Mouse (Mus musculus) macrophage (primary cell): Measurements from ENCODE around the gene Sorcs2. TPM values are rescaled to one million over a fixed set of nuclear protein-coding genes. Genes with fewer than 3 reads are reported as not detected.

ENCODE experiments used
- H3K27ac ChIP-seq: fragments of 350-480 bp; formaldehyde crosslinking; 2 replicates; pipeline ENCODE4 v1.9.0; 2021
- H3K36me3 ChIP-seq: fragments of 350-480 bp; formaldehyde crosslinking; 2 replicates; pipeline ENCODE4 v1.9.0; 2021; ENCODE audit errors: inconsistent target
- H3K4me3 ChIP-seq: fragments of 350-480 bp; formaldehyde crosslinking; 2 replicates; pipeline ENCODE4 v1.9.0; 2021; ENCODE audit errors: inconsistent target
- H3K79me2 ChIP-seq: fragments of 350-480 bp; formaldehyde crosslinking; 2 replicates; pipeline ENCODE4 v1.9.0; 2021; ENCODE audit errors: inconsistent target
- WGBS: methylation state at CpG from one replicate; pipeline ENCODE4 v1.1.7; 2026; ENCODE audit warnings: inconsistent platforms; ENCODE audit not compliant: missing documents; 5-methylcytosine and 5-hydroxymethylcytosine counted together
- polyA plus RNA-seq: library from polyadenylated mRNA; stranded (reverse); fragments of 250-400 nt; gene quantifications from 3 replicates; pipeline ENCODE4 v1.2.4, GENCODE M21; 2018; ENCODE audit warnings: inconsistent platforms

The Sorcs2 gene
- polyA plus RNA-seq, 1 experiment from 2014 or later, result not detected

DNA sequence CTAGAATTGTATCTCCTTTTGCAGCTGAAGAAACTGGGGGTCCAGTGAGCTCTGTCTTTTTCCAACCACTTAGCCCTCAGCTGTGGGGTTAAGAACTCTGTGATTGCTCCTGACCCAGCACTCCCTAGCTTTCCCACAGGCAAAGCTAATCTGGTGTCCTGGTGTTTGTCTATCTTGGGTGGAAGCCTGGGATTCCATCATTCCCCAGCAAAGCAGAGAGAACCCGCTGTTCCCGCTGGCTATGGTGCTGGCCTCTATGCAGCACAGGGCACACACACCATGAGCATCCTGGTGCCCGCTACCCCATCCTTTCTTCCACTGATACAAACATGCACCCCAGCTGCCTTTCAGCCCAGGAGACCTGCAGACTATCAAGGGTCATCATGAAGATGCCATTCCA, 42.3 kb downstream of the Sorcs2 start:
- 100% methylated on average over 3 of the region's 3 CpGs for WGBS
- no peak overlapping the region for H3K27ac ChIP-seq
- no peaks in the 10 kb centered on the region for H3K79me2 ChIP-seq
- H3K4me3 ChIP-seq, result no peak overlapping the region
- no peaks in the 10 kb centered on the region for H3K36me3 ChIP-seq

DNA sequence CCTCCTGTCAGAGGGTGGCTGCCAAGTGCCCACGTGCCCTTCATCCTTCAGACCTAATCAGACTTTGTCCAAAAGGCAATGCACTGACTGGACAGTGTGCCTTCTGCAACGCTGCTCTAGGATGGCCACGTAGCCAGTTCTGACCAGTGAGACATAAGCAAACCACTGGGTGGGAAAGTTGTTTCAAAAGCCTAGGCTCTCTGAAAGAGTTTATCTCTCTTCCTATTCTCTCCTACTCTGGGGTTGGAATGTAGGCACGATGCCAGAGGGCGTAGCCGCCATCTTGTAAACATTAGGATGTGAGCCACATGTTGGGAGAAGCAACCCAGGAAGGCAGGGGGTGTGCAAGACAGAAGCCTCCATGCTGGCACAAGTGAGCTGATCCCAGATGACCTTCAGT, 44.3 kb downstream of the Sorcs2 start:
- WGBS, result 91% methylated on average over 6 of the region's 6 CpGs
- no peaks in the 10 kb centered on the region for H3K36me3 ChIP-seq

GRCm38 (mm10) chr5:36353194-36353593, 44.7 kb downstream of the Sorcs2 start:
- no peaks in the 10 kb centered on the region for H3K79me2 ChIP-seq
- no peaks in the 10 kb centered on the region for H3K36me3 ChIP-seq
- WGBS, result 63% methylated on average over 2 of the region's 2 CpGs
- no peak overlapping the region for H3K27ac ChIP-seq
- no peak overlapping the region for H3K4me3 ChIP-seq

More for the DNA sequence above, 44.3 kb downstream of the Sorcs2 start:
- no peaks in the 10 kb centered on the region for H3K79me2 ChIP-seq
- no peak overlapping the region for H3K4me3 ChIP-seq
- no peak overlapping the region for H3K27ac ChIP-seq

DNA sequence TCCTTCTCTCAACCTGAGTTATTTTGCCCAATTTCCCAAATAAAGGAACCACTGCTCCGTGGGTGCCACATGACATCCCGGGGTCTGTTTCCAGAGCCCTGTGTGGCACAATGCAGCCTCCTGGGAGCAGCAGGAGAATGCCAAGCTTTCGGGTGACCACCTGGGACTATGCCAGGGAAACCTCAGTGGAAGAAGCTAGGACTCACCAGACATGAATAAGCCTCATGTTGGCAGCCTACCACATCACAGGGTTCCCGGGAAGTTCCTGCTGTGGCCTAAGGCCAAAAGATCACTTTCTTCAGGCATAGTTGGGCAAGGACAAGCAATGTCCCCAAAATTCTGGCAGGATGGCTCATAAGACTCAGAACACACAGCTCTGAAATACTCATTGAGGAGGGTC, 51.2 kb downstream of the Sorcs2 start:
- no peaks in the 10 kb centered on the region for H3K36me3 ChIP-seq
- no peaks in the 10 kb centered on the region for H3K79me2 ChIP-seq
- H3K27ac ChIP-seq, result no peak overlapping the region
- no peak overlapping the region for H3K4me3 ChIP-seq
- 89% methylated on average over 4 of the region's 4 CpGs for WGBS

DNA sequence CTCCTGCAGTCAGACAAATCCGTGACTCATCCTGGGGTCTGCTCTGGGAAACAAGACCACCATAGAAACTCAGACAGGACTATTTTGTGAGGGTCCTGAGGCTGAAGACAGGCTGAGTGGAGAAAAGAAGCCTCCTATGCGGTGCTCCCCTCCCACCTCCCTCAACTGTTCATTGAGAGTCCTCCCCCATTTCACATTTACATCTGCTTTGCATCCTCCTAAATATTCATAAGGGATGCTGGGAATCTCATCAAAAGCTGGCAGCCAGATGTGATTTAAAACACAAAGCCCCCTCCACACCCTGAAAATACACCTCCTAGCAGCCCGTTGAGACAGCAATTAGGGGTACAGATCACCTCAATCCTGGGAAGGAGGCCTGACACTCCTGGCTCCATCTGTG, 58.7 kb downstream of the Sorcs2 start:
- H3K36me3 ChIP-seq, result no peaks in the 10 kb centered on the region
- no peaks in the 10 kb centered on the region for H3K79me2 ChIP-seq
- no peak overlapping the region for H3K27ac ChIP-seq
- WGBS, result 81% methylated on average over 3 of the region's 3 CpGs
- no peak overlapping the region for H3K4me3 ChIP-seq

DNA sequence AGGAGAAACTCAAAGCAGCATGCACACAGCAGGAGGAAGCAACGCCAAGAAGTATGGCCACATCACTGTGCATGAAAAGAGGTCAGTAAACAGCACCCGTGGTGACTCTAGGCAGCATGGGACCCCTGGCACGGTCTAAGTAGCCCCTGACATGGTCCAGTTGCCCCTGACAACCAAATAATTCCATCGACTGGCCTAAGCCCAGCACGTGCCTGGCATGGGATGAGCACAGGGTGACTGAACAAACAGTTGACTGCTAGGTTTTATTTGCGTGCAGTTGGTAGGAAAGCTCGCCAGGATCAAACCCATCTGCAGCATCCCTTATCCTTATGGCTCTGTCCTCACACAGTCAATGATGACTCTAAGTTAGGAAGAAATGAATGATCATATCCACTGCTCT, 61.7 kb downstream of the Sorcs2 start:
- H3K4me3 ChIP-seq, result no peak overlapping the region
- H3K27ac ChIP-seq, result no peak overlapping the region
- no peaks in the 10 kb centered on the region for H3K79me2 ChIP-seq
- H3K36me3 ChIP-seq, result no peaks in the 10 kb centered on the region
- WGBS, result 81% methylated on average over 7 of the region's 7 CpGs

DNA sequence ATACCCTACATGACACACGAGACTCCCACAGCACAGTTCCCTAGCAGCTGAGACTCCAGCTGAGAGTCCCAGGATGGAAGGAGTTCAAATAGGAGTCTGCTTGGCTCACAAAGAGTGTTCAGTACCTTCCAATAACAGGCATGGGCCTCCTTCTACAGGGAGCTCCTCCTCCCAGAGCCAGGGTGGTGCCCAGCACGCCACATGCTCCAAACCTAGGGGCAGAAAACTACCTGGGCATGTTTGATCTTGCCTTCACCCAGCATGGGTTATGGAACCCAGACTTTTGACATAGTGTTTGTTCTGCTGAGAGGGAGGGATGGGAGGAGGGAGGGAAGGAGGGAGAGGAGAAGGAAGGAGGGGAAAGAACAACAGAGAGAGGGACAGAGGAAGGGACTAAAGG, 62.3 kb downstream of the Sorcs2 start:
- Histone ChIP-seq H3K27ac (no peak overlapping the region), H3K79me2 (no peaks in the 10 kb centered on the region), H3K36me3 (no peaks in the 10 kb centered on the region), H3K4me3 (no peak overlapping the region)
- 82% methylated on average over 2 of the region's 2 CpGs for WGBS

DNA sequence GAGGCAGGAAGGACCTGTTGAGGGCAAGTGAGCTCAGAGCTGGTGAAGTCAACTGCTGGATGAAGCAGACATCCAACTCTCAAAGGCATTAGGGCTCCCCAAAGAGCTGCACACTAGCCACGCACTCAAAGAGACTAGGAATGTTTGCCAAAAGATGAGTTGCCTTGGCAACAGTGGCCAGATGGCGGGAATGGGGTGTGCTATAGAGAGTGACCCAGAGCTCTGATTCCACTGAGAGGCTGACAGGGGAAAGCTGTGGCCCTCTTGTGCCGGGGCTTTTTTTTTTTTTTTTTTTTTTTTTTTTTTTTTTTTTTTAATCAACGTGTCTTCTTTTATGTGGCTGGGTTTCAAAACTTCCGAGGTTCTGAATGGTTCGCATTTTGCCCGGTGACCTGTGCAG, 63.7 kb downstream of the Sorcs2 start:
- H3K79me2 ChIP-seq, result no peaks in the 10 kb centered on the region
- WGBS, result 89% methylated on average over 5 of the region's 7 CpGs
- no peak overlapping the region for H3K27ac ChIP-seq
- H3K4me3 ChIP-seq, result no peak overlapping the region
- no peaks in the 10 kb centered on the region for H3K36me3 ChIP-seq

- 93% methylated on average over 21 of the region's 21 CpGs for WGBS
- no peaks in the 10 kb centered on the region for H3K79me2 ChIP-seq
- no peak overlapping the region for H3K27ac ChIP-seq
- no peaks in the 10 kb centered on the region for H3K36me3 ChIP-seq
- no peak overlapping the region for H3K4me3 ChIP-seq
These were observed 67.3 kb downstream of the Sorcs2 start for GRCm38 (mm10) chr5:36330472-36331155.

GRCm38 (mm10) chr5:36326057-36327010, 71.6 kb downstream of the Sorcs2 start:
- WGBS, result 77% methylated on average over 9 of the region's 9 CpGs
- no peaks in the 10 kb centered on the region for H3K79me2 ChIP-seq
- no peaks in the 10 kb centered on the region for H3K36me3 ChIP-seq
- H3K4me3 ChIP-seq, result no peak overlapping the region
- no peak overlapping the region for H3K27ac ChIP-seq

- no peak overlapping the region for H3K4me3 ChIP-seq
- WGBS, result 91% methylated on average over 9 of the region's 9 CpGs
- no peak overlapping the region for H3K27ac ChIP-seq
- no peaks in the 10 kb centered on the region for H3K36me3 ChIP-seq
- no peaks in the 10 kb centered on the region for H3K79me2 ChIP-seq
These were observed 73.8 kb downstream of the Sorcs2 start for GRCm38 (mm10) chr5:36324140-36324572.

DNA sequence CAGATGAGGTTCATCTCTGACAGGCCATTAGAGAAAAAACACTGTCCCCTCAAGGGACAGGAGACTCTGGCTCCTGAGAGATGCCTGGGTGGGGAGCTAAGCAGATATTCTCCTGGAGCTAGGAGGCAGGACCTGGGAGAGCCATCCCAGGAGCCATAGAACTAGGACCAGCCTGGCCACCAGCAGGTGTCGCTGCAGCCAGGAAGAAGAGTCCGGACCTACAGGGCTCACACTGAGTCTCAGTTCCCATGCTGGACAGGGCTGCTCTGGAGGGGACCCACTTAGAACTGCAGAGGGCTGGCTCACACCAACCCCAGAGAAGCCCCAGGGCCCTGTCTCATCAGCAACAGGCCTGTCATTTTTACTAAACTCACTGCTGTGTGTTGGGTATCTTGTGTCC, 74.4 kb downstream of the Sorcs2 start:
- H3K36me3 ChIP-seq, result no peaks in the 10 kb centered on the region
- no peaks in the 10 kb centered on the region for H3K79me2 ChIP-seq
- H3K27ac ChIP-seq, result no peak overlapping the region
- no peak overlapping the region for H3K4me3 ChIP-seq
- WGBS, result 3% methylated on average over 2 of the region's 2 CpGs

GRCm38 (mm10) chr5:36321581-36321980, 76.4 kb downstream of the Sorcs2 start:
- H3K27ac ChIP-seq, result no peak overlapping the region
- no peaks in the 10 kb centered on the region for H3K36me3 ChIP-seq
- H3K4me3 ChIP-seq, result no peak overlapping the region
- no peaks in the 10 kb centered on the region for H3K79me2 ChIP-seq
- 83% methylated on average over 8 of the region's 8 CpGs for WGBS

DNA sequence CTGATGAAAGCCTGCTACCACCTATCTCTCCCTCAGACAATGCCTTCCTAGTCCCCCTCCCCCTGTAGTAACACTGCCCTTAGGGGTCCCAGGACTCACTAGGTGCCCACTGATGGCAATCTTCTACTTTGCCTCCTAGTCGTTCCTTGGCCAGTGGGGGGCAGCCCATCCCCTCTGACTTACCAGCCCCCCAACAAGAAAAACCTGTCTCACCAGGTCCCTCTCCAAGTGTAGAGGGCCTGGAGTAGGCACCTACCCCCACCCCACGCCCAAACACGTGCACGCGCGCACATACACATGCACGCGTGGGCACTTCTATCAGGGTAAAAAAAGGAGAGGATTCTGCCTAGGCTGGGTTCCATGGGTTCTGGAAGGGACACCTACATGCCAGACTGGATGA, 77.3 kb downstream of the Sorcs2 start:
- Histone ChIP-seq H3K79me2 (no peaks in the 10 kb centered on the region), H3K4me3 (no peak overlapping the region), H3K27ac (no peak overlapping the region), H3K36me3 (no peaks in the 10 kb centered on the region)
- 89% methylated on average over 8 of the region's 8 CpGs for WGBS
